Mouse (Mus musculus) left cerebral cortex, postnatal 4 days (tissue): ENCODE measurements around the gene Tma16. TPM values are rescaled to one million over a fixed set of nuclear protein-coding genes. Genes with fewer than 3 reads are reported as not detected.

Source experiments
- DNase-seq: peaks from one replicate; pipeline ENCODE4 v3.0.0-alpha.2; 2022
- intact Hi-C: fragments of 180-260 bp; cut with DNase I; formaldehyde crosslinking; loops from one replicate; pipeline ENCODE4 v1.15.1; 2025
- total RNA-seq, 2 experiments: library from RNA; stranded (reverse); gene quantifications; 2 replicates each; pipeline ENCODE4 v1.2.3; 2021

Gene Tma16
- total RNA-seq, 2 experiments from 2014 or later, result 17.1 to 17.2 TPM

DNA sequence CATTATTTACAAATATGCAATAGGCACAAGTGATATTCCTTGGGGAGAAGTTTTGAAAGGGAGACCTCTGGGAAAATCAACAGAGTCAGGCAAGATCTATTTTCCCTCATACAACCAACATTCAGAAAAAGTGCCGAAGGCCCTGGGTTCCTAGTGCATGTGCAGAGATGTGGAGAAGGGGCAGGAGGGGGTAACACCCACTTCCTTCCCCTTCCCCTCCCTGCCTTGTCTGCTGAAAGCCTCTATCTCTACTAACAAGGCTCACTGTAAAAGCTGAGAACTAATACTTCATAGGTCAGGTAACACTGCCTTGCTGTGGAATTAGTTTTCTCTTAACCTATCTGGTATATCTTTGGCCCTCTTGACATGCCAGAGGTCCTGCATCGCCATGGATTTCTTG, 55.7 kb downstream of the Tma16 start:
- intact Hi-C loops, result no loop called here
- DNase-seq, result no peak

Other genes starting within 250 kb of the Tma16 start
- gene Tktl2, start 25.2 kb upstream of the Tma16 start, total RNA-seq, result under 1 TPM; 0.24 to 0.32 TPM
- 1 to 10 TPM; 1.9 to 3.1 TPM for gene Npy5r, start 201.6 kb upstream of the Tma16 start, total RNA-seq
- gene Npy1r, start 210.7 kb upstream of the Tma16 start, total RNA-seq, result 10 to 100 TPM; 32.1 to 33.6 TPM